Mouse (Mus musculus) kidney, adult 2 months (tissue): ENCODE measurements at regions not wholly inside any gene's neighbourhood (a gene's known extent, or its start where the extent isn't known, plus 50 kb on each side); places are given as distances from the start of the nearest gene placed in this dataset.

Experiments
- CTCF ChIP-seq: fragments of 200-500 bp; conservative IDR thresholded peaks from 2 replicates; pipeline ENCODE4 v1.5.1; 2011; ENCODE audit warnings: low read depth, mild to moderate bottlenecking, control low read depth, low read length, moderate library complexity, mixed read lengths; ENCODE audit not compliant: insufficient read depth, insufficient read length
- POLR2A ChIP-seq: fragments of 200-500 bp; IDR thresholded peaks from one replicate; pipeline ENCODE4 v1.6.1; 2011; ENCODE audit warnings: low read depth, low read length, control low read depth

DNA sequence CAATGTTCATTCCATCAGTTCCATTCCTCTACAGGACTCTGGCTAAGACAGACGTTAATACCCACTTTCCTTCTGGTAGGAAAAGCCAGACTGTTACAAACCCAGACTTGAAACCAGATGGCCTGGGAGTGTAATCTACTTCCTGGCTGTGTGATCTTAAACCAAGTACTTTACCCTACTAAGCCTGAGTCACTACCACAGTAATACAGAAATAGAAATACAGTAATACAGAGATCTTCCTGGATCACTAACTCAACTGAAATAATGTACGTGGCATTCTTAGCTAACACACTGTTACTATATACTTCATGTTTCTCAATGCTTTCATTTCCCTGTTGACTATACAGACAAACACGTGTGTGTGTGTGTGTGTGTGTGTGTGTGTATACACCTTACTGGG lies 82.4 kb upstream of the Mgme1 start:
- TF ChIP-seq CTCF (no peak), POLR2A (no peak)
